Mouse (Mus musculus) thymus, postnatal 0 days (tissue): ENCODE measurements around the gene Rasl10b. TPM values are rescaled to one million over a fixed set of nuclear protein-coding genes. Genes with fewer than 3 reads are reported as not detected.

Source experiments
- DNase-seq: peaks from one replicate; pipeline ENCODE4 v3.0.0-alpha.2; 2015; ENCODE audit warnings: low spot score
- polyA plus RNA-seq: library from polyadenylated mRNA; unstranded; fragments of >200 nt; fragmentation: Nextera tagmentation; extraction: Ambion mirVana; gene quantifications from 2 replicates; pipeline ENCODE4 v1.2.1, GENCODE M21; 2015

Gene Rasl10b
- polyA plus RNA-seq, 1 experiment from 2014 or later: 0.26 TPM

DNA sequence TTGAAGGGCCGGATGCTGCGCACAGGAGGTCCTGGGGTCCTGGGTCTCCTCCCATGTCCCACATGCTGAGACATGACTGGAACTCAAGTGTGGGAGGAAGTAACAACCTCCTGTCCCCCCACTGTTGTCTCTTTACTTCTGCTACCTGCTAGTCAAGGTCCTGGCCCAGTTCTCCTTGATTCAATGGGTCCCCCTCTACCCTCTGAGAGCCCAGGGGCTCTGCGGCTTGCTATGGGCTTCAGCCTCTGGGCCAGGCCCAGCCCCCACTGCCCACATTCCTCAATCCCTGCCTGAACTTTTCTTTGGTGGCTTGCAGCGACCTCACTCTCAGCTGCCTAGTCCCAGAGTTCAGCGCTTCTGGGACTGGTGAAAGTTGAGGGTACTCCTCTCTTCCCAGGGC is 20.4 kb downstream of the Rasl10b start, which contains the start of gene Gas2l2:
Gas2l2 (minus strand) TSS at position 101 of the 400 bp plus-strand sequence.
- DNase-seq: no peak

DNA sequence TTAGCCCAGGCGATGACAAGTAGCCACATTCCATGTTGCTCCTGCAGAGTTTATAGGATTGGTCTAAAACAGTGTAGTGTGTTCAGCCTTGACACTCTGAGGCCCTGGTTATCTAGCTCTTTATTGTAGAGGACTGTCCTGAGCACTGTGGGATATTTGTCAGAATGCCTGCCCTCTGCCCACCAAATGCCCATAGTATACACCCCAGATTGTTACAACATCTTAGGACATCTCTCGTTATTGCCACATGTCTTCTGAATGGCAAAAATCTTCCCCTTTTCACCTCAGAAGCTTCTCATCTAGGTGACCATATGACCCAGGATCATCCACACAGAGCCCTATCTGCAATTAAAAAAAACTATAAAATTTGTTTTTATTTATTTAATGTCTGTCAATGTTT is 23.6 kb downstream of the Rasl10b start:
- no peak for DNase-seq

DNA sequence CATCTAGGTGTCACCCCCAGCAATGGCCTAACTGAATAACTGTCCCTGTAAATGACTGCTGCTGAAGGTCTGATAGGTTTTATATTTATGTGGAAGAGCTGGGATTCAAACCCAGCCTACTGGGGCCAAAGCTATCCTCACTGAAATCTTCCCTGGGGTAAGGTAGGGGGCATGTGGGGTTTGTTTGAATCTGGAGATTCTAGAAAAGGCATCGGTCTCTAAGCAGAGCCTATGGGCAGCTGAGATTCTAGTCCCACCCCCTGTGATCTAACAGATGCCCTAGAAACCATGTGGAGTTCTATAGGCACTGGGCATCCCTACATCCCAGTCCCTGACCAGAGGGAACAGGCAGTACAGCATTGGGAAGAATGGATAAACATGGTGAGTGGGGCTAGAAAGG is 28.4 kb downstream of the Rasl10b start, which contains the start of gene 1700020L24Rik:
1700020L24Rik (plus strand) TSS at position 301 of the 400 bp plus-strand sequence.
- no peak for DNase-seq

- DNase-seq: peak; percentile 24
Measured at GRCm38 (mm10) chr11:83439426-83440060, 30.6 kb downstream of the Rasl10b start.

GRCm38 (mm10) chr11:83440081-83441064 is 31.4 kb downstream of the Rasl10b start:
- DNase-seq: peak; percentile 95

DNA sequence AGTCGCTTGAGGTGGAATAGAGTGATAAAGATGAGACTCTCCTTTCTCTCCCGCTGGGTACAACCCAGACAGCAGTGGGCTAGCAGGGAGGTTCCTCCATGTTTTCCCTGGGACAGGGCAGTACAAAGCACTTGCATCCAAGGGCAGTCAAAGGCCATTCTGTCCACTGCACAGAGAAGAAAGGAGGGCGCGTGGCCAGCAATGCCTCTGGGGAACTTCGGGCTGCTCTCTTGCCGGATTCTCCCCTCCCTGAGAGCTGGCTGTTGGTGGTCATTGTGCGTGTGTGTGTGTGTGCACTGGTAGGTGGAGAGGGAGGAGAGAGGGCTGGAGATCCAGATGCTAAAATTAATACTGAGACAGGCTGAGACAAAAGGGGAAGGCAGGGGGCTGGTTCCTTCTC is 32.3 kb downstream of the Rasl10b start:
- no peak for DNase-seq

- peak; percentile 62 for DNase-seq
Measured at GRCm38 (mm10) chr11:83442596-83443267, 33.8 kb downstream of the Rasl10b start.

DNA sequence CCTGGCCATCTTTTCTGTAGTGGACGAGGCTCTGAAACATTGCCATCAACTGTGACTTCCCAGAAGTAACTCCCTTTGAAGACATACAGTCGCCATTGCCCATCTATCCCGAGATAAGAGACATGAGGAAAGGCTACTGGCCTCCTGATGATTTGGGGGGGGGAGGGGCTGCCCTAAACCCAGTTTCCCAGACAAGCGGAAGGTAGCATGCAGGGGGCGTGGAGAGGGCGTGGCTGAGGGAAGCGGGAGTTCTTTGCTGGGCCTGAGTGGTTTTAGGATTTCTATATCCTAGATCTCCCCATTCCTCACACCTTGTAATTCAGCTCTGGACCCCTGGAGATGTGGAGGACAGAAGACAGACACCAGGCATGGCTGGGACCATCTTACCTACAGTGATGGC is 34.9 kb downstream of the Rasl10b start:
- DNase-seq: no peak

- peak; percentile 42 for DNase-seq
Measured at GRCm38 (mm10) chr11:83445001-83445400, 36.1 kb downstream of the Rasl10b start.

DNA sequence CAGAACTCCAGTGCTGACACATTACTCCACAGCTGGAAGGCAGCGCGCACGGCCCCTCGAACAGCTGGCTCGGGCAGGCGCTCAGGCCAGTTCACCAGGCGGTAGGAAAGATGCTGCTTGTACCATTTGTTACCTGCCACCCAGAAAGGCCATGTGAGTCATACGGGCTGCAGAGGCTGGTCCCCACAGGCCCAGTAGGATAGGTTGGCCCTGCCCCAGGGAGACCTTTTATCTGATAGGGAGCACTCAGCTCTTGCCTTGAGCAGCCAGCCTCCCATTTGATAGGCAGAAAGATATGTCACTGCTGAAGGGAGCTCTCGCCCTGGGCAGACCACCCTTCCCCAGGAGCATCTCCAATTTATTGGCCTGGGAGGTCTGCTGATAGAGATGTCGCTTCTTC is 38.7 kb downstream of the Rasl10b start:
- DNase-seq: no peak

DNA sequence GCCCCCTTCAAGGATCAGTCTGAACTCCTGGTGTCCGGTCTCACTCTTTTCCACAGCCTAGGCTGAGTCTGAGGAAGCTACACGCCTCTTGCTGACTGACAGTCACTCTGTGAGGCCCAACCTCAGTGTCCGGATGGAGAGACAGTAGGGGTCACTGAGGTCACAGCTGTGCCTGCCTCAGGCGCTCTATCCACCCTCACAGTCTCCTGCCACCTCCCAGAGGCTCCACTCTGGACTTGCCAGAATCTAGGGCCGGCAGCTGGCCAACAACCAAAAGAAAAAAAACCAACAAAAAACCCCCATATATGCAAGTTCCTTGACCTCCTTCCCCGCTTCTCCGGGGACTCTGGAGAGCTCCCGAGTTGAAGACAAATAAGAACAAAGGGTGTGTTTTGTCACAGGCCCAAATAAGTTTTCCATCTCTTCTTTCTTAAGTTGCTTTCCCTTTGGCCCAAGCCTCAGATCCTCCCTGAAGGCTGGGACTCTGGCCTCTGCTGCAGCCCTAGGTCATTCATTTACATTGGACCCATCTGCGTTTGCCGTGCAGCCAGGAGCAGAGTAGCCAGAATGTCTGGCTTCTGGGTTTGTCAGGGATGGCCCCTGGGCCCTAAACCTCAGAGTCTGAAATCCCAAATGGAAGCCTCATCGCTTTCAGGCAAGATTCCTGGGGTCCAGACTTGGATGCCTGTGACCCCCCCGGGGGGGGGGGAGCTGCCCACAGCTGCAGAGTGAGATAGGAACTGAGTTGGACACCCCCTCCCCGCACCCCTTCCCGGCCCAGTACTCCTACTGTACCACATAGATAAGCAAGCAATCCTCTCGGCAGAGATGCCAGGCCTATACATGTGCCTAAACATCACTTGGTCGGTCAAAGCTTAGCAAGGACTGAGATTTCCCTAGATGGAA is 39.3 kb downstream of the Rasl10b start:
- no peak for DNase-seq

DNA sequence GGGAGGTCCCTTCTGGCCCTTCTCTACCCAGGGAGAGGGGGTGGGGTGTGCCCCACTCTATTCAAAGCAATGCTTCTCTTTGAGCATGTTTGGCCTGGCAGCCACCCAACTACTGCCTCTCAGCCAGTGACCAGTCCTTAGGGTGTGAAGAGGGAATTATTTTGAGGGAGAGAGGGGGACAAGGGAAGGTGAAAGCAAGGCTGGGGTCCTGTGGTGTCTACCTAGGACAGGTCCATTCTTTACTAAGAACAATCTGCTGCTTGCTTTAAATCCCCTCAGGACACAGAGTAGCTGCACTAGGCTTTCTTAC is 39.9 kb downstream of the Rasl10b start:
- no peak for DNase-seq

- DNase-seq: no peak
Measured at GRCm38 (mm10) chr11:83449298-83449697, 40.4 kb downstream of the Rasl10b start.

DNA sequence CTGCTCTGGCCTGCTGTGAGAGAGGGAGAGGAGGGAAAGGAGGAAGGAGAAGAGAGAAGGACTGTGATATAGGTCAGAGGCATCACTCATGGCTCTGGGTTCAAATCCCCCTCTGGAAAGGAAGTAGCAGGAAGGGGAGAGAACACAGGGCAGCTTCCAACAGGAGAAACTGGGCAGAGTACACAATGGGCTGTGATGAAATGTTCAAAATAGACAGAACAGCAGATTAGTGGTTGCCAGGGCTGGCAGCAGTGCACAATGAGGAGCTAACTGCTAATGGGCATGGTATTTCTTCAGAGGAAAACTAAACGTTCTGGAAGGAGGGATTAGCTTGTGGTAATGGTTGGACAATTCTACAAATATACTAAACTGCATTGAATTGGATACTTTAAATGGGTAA is 41.6 kb downstream of the Rasl10b start:
- DNase-seq: no peak

DNA sequence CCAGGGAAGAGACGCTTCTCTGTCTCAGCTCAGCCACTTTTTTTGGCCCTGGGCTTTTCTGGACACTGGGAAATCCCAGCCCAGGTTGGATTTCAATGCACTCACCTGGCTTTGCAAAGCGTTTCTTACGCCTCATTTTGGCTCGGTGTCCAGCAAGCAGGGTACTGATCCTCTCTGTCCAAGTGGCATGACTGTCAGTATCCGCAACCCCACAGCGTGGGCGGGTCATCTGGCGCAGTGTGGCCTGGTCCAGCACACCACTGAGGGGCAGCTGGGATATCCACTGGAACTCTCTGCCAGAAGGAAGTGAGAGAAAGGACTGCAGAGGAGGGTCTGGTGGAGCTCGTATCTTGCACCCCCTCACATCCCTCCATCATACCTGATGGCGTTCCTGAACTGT is 42.3 kb downstream of the Rasl10b start:
- DNase-seq: no peak

- DNase-seq: no peak
Measured at GRCm38 (mm10) chr11:83454548-83454947, 45.6 kb downstream of the Rasl10b start.

DNA sequence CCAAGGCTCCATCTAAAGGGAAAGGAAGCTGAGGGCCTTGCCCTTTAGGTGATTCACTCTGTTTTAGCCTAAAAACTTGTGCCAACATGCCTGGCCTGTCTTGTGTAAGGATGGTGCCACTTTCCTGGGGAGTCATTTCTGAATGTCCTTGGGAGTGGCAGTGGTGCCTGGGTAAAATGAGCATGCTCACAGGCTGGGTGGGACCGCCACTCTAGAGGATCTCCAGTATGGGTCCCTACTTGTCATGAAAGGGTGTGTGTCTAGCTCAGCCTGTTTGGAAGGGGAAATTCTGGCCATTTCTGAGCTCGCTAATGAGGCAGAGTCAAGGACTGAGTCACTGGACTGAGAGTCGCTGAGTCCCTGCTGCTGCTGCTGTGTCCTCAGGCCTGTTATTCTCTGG is 46.7 kb downstream of the Rasl10b start:
- DNase-seq: no peak

DNA sequence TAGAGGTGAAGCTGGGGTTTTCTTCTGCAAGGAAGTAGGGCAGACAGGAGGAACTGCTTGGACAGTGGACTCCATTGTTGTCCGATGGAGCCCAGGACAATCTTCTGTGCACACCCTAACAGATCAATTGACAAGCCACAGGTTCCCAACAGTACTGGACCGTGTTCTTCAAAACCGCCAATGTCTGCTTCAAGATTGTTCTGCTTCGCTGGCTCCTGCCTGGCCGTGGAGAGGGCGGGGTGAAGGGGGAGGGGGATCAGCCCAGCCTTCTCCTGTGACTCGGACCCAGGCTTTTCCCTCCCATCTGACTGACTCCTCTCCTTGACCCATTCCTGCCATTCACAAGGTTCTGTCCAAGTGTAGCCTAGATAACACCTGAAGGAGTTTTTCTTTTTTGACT is 48.3 kb downstream of the Rasl10b start:
- no peak for DNase-seq

- DNase-seq: no peak
Measured at GRCm38 (mm10) chr11:83457912-83458601, 49.1 kb downstream of the Rasl10b start.

- DNase-seq: no peak
Measured at GRCm38 (mm10) chr11:83461462-83462027, 52.6 kb downstream of the Rasl10b start.
